Mouse (Mus musculus): Measurements from ENCODE around the gene Patl2. TPM values are rescaled to one million over a fixed set of nuclear protein-coding genes. Genes with fewer than 3 reads are reported as not detected.

The Patl2 gene
- polyA plus RNA-seq, 1 experiment from 2014 or later: 0.10 TPM

DNA sequence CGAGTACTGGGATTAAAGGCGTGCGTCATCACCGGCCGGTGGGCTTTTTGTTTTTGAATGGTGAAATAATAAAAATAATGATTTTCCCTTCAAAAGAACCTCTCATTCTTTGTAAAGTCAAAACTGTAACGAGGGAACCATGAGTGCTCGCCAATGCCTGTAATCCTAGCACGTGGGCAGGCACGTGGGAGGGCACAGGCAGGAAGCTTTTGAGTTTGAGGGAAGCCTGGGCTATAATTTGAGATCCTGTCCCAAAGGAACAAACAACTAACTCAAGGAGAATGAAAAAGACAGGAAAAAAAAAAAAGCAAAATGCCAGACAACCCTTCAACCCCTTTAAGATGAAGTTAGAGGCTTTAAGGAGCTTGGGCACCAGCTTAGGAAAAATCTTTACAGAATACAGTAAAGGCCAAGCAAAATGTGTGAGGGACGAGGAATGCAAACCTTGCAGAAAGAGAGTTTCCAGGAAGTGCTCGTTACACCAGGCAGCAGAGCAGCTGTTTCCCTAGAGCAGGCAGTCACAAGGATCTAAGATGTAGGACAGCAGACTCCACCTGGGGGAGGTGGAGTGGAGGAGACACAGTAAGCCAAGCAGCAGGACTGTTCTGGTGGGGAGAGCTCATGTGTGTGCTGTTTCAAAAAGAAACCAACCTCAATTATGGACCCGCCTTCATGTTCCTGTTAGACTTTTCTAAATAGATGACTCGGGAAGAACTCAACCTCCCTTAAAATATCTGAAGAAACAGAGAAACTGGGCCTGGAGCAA is 22.4 kb downstream of the Patl2 start:
- peaks cover 5% of the 10 kb centered on the region; the same call in 1 of the 2 replicates for H3K4me1 ChIP-seq
- H3K36me3 ChIP-seq (replicated peaks): no peaks in the 10 kb centered on the region
- no peak overlapping the region for H3K27ac ChIP-seq (replicated peaks)
- no peak for DNase-seq (ENCODE audit: low spot score)
- WGBS: 75% methylated on average over 13 of the region's 13 CpGs
- no peaks in the 10 kb centered on the region for H3K9me3 ChIP-seq
- H3K4me3 ChIP-seq: no peak overlapping the region
- no peaks in the 10 kb centered on the region for H3K27me3 ChIP-seq (replicated peaks; ENCODE audit: low read depth, poor library complexity, severe bottlenecking)

GRCm38 (mm10) chr2:122162529-122162928 is 23.5 kb downstream of the Patl2 start:
- Histone ChIP-seq H3K36me3 (replicated peaks) (no peaks in the 10 kb centered on the region), H3K4me3 (no peak overlapping the region), H3K27me3 (replicated peaks; ENCODE audit: low read depth, poor library complexity, severe bottlenecking) (no peaks in the 10 kb centered on the region), H3K27ac (replicated peaks) (no peak overlapping the region), H3K4me1 (peaks cover 5% of the 10 kb centered on the region; the same call in 1 of the 2 replicates), H3K9me3 (no peaks in the 10 kb centered on the region)
- DNase-seq (ENCODE audit: low spot score): no peak
- WGBS: 86% methylated on average over 2 of the region's 2 CpGs

- 48% methylated on average over 4 of the region's 4 CpGs for WGBS
- Histone ChIP-seq H3K36me3 (replicated peaks) (no peaks in the 10 kb centered on the region), H3K4me1 (peaks cover 5% of the 10 kb centered on the region; the same call in 1 of the 2 replicates), H3K27ac (replicated peaks) (no peak overlapping the region), H3K27me3 (replicated peaks; ENCODE audit: low read depth, poor library complexity, severe bottlenecking) (no peaks in the 10 kb centered on the region), H3K4me3 (no peak overlapping the region), H3K9me3 (no peaks in the 10 kb centered on the region)
- DNase-seq (ENCODE audit: low spot score): no peak
These were observed 24.4 kb downstream of the Patl2 start for GRCm38 (mm10) chr2:122161542-122161941.

DNA sequence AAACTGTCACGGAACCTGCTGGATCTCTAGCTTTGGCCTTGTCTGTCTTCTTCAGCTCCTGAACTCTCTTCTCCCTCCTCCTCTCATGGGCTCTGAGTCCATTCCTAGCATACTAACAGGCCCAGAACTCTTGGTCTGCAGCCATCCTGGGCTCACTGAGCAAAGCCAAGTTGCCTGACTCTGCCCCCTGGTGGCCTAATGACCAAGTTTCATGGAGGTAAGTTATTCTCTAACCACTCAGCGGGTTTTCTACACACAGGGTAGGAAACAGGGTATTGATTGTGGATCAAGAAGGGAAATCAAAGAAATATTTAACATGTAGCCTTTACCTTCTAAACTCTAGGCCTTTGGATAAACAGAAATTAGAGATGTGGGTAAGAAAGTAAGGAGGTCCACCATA is 25.3 kb downstream of the Patl2 start, which contains the start of gene Trim69:
TSS of gene Trim69 (plus strand) at position 21 of the 400 bp plus-strand sequence.
- WGBS: 42% methylated on average over 2 of the region's 2 CpGs
- Histone ChIP-seq H3K4me3 (no peak within 1 kb of the TSS), H3K36me3 (replicated peaks) (no peaks in the 10 kb centered on the region), H3K27me3 (replicated peaks; ENCODE audit: low read depth, poor library complexity, severe bottlenecking) (no peaks in the 10 kb centered on the region), H3K4me1 (peaks cover 5% of the 10 kb centered on the region; the same call in 1 of the 2 replicates), H3K9me3 (no peaks in the 10 kb centered on the region), H3K27ac (replicated peaks) (no peak within 1 kb of the TSS)
- DNase-seq (ENCODE audit: low spot score): peak; percentile 80

GRCm38 (mm10) chr2:122159667-122160066 is 26.3 kb downstream of the Patl2 start:
- no peak overlapping the region for H3K4me3 ChIP-seq
- H3K27me3 ChIP-seq (replicated peaks; ENCODE audit: low read depth, poor library complexity, severe bottlenecking): no peaks in the 10 kb centered on the region
- H3K9me3 ChIP-seq: no peaks in the 10 kb centered on the region
- H3K4me1 ChIP-seq: peaks cover 5% of the 10 kb centered on the region; the same call in 1 of the 2 replicates
- whole genome bisulfite sequencing: 85% methylated on average over 6 of the region's 6 CpGs
- DNase-seq (ENCODE audit: low spot score): no peak
- no peak overlapping the region for H3K27ac ChIP-seq (replicated peaks)
- H3K36me3 ChIP-seq (replicated peaks): peaks cover 8% of the 10 kb centered on the region

DNA sequence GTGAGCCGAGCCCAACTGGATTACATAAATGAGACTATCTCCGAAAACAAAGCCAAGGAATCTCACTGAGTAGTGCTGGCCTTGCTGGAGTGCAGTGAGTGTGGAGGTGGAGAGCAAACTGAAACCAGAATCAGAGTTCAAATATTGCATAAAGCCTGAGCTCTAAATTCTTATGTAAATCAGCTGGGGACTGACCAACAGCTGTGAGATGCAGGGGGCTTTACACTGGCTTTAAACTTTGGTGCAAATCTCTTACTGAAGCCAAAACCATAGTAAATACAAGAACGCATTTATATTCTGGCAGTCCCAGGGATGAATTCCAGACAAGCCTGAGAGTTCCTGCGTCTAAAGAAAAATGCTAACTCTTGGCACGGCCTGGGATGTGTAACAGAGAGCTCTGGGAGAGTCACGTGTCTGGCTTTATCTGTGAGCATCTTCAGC is 27.6 kb downstream of the Patl2 start:
- Histone ChIP-seq H3K4me3 (no peak overlapping the region), H3K4me1 (no peaks in the 10 kb centered on the region), H3K9me3 (no peaks in the 10 kb centered on the region), H3K27ac (replicated peaks) (no peak overlapping the region), H3K36me3 (replicated peaks) (peaks cover 14% of the 10 kb centered on the region), H3K27me3 (replicated peaks; ENCODE audit: low read depth, poor library complexity, severe bottlenecking) (no peaks in the 10 kb centered on the region)
- no peak for DNase-seq (ENCODE audit: low spot score)
- WGBS: 65% methylated on average over 6 of the region's 6 CpGs

- H3K9me3 ChIP-seq: no peaks in the 10 kb centered on the region
- no peaks in the 10 kb centered on the region for H3K27me3 ChIP-seq (replicated peaks; ENCODE audit: low read depth, poor library complexity, severe bottlenecking)
- H3K4me3 ChIP-seq: no peak overlapping the region
- H3K27ac ChIP-seq (replicated peaks): no peak overlapping the region
- H3K36me3 ChIP-seq (replicated peaks): peaks cover 14% of the 10 kb centered on the region
- no peak for DNase-seq (ENCODE audit: low spot score)
- H3K4me1 ChIP-seq: no peaks in the 10 kb centered on the region
These were observed 28.4 kb downstream of the Patl2 start for GRCm38 (mm10) chr2:122157561-122157960.

GRCm38 (mm10) chr2:122156051-122156700 is 29.8 kb downstream of the Patl2 start:
- no peaks in the 10 kb centered on the region for H3K9me3 ChIP-seq
- no peak for DNase-seq (ENCODE audit: low spot score)
- H3K27me3 ChIP-seq (replicated peaks; ENCODE audit: low read depth, poor library complexity, severe bottlenecking): no peaks in the 10 kb centered on the region
- WGBS: 89% methylated on average over 4 of the region's 4 CpGs
- no peak overlapping the region for H3K27ac ChIP-seq (replicated peaks)
- no peaks in the 10 kb centered on the region for H3K4me1 ChIP-seq
- peaks cover 27% of the 10 kb centered on the region for H3K36me3 ChIP-seq (replicated peaks)
- no peak overlapping the region for H3K4me3 ChIP-seq

DNA sequence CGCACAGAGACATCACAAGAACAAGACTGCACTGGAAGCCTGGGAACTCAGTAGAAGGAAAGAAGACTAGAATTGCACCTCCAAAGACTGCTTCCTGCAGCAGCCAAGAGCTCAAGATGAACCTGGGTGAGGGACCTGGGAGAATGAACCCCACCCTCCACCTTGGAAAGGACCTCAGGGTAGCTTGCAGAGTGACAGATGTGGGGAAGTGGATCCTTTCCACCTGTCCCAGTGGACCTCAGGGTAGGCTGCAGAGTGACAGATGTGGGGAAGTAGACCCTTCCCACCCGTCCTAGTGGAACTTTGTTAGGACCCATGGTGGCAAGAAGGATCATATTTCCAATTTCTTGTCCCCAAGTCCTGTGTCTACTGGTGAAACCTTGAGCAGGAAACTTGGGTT is 30.7 kb downstream of the Patl2 start:
- 79% methylated on average over 2 of the region's 2 CpGs for WGBS
- no peaks in the 10 kb centered on the region for H3K27me3 ChIP-seq (replicated peaks; ENCODE audit: low read depth, poor library complexity, severe bottlenecking)
- H3K4me1 ChIP-seq: no peaks in the 10 kb centered on the region
- H3K9me3 ChIP-seq: no peaks in the 10 kb centered on the region
- H3K36me3 ChIP-seq (replicated peaks): peaks cover 30% of the 10 kb centered on the region
- H3K4me3 ChIP-seq: no peak overlapping the region
- DNase-seq (ENCODE audit: low spot score): no peak
- H3K27ac ChIP-seq (replicated peaks): no peak overlapping the region

DNA sequence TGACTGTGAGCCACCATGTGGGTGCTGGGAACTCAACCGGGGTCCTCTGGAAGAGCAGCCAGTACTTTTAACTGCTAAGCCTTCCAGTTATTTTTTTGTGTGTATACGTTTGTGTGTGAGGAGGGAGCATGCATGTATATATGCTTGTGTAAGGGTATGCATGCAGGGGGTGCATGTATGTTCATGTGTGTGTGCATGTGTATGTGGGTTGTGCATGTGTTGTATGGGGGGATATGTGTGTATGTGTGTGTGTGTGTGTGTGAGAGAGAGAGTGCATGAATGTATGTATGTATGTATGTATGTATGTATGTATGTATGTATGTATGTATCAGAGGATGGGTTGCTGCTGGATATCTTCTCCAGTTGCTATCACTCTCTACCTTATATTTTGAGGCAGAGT is 31.5 kb downstream of the Patl2 start:
- Histone ChIP-seq H3K27me3 (replicated peaks; ENCODE audit: low read depth, poor library complexity, severe bottlenecking) (no peaks in the 10 kb centered on the region), H3K9me3 (no peaks in the 10 kb centered on the region), H3K36me3 (replicated peaks) (peaks cover 30% of the 10 kb centered on the region), H3K27ac (replicated peaks) (no peak overlapping the region), H3K4me3 (no peak overlapping the region), H3K4me1 (no peaks in the 10 kb centered on the region)
- WGBS: 93% methylated on average over 2 of the region's 2 CpGs
- no peak for DNase-seq (ENCODE audit: low spot score)

DNA sequence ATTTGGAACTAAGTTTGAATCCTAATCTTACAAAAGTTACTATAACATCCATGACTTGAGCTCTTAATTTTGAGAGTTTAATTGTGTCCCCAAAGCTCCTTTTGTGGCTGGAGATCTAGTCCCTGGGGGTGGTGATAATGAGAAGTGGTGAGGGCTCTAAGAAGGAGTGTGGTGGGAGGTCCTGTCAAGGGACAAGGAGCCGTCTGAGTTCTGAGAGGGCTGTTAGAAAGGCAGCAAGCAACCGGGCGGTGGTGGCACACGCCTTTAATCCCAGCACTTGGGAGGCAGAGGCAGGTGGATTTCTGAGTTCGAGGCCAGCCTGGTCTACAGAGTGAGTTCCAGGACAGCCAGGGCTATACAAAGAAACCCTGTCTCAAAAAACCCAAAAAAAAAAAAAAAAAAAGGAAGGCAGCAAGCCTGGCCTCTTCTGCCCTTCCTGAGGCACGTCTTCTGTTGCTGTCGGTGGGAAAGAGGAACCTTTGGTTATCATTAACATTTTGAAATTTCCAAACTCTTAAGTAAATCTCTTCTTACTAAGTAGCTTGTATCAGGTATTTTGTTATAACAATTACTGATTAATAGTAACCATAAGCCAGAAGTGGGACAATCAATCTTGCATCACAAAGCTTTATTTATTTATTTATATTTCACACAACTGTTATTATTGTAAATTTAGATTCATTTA is 32.2 kb downstream of the Patl2 start:
- Histone ChIP-seq H3K27ac (replicated peaks) (no peak overlapping the region), H3K27me3 (replicated peaks; ENCODE audit: low read depth, poor library complexity, severe bottlenecking) (peaks cover 5% of the 10 kb centered on the region; the same call in 1 of the 2 replicates), H3K4me3 (no peak overlapping the region), H3K4me1 (0 out of 2 replicates have a peak, but pooled peaks cover under 1% of the 10 kb centered on the region), H3K9me3 (no peaks in the 10 kb centered on the region), H3K36me3 (replicated peaks) (peaks cover 30% of the 10 kb centered on the region)
- DNase-seq (ENCODE audit: low spot score): no peak
- WGBS: 84% methylated on average over 7 of the region's 7 CpGs

DNA sequence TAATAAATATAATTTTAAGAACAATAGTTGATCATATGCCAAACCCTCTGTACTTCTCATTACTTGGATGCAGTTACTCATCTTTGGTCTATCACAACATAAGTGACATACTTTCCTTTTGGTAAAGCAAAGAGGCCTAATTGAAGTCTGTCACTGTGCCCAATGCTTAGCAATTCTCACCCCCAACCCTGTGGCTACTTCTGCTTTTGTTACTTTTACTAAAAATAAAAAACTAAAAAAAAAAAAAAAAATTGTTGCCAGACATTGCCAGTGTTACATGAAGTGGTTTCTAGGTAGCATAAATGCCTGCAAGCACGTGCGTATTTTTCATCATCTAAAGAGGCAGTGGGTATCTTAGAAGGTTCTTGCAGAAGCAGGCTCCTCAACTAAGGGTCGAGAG is 33.1 kb downstream of the Patl2 start:
- Histone ChIP-seq H3K4me1 (peaks cover 10% of the 10 kb centered on the region), H3K27ac (replicated peaks) (no peak overlapping the region), H3K9me3 (no peaks in the 10 kb centered on the region), H3K36me3 (replicated peaks) (peaks cover 30% of the 10 kb centered on the region), H3K27me3 (replicated peaks; ENCODE audit: low read depth, poor library complexity, severe bottlenecking) (peaks cover 10% of the 10 kb centered on the region; the same call in 1 of the 2 replicates), H3K4me3 (no peak overlapping the region)
- WGBS: 87% methylated on average over 3 of the region's 3 CpGs
- DNase-seq (ENCODE audit: low spot score): no peak
